Mouse (Mus musculus): ENCODE data around the gene Klhl29.

The Klhl29 gene

DNA sequence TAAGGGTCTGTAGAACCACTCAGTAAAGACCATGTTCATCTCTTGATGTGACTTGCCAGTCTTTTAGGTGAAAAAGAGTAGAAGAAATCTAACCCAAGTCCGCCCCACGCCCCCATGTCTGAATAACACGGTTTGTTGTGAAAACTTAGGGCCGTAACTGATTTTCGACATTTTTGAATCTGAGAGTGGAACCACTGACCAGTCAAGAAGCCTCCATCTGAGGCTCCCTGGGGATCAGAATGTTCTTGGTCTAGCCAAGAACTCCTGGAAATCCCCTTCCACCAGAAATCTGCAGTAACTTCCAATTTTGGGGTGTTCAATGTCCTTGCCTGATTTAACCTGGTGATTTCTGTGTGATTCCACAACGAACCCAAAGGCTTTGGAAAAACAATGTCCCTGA, 189.9 kb downstream of the Klhl29 start:
- DNase-seq (ENCODE audit: low spot score) = no peak

GRCm38 (mm10) chr12:5182586-5182985, 192.9 kb downstream of the Klhl29 start:
- no peak for DNase-seq (ENCODE audit: low spot score)

DNA sequence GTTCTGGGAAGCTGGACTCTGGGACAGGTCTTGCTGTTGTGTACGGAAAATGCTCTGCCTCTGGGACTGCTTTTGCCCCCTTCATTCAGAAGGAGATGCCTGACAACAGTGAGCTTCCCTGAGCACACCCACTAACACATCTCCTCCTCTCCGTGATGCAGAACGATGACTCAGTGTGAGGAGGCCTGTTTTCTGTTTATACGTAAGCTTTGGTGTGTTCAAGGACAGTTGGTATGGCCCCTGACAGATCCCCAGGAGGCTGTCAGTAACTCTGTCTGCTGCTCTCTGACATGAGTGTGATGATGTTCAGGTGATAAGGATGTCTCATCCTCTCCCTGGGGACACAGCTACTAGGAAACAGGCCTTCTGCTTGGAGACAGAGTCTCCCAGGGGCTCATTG, 193.3 kb downstream of the Klhl29 start:
- no peak for DNase-seq (ENCODE audit: low spot score)

DNA sequence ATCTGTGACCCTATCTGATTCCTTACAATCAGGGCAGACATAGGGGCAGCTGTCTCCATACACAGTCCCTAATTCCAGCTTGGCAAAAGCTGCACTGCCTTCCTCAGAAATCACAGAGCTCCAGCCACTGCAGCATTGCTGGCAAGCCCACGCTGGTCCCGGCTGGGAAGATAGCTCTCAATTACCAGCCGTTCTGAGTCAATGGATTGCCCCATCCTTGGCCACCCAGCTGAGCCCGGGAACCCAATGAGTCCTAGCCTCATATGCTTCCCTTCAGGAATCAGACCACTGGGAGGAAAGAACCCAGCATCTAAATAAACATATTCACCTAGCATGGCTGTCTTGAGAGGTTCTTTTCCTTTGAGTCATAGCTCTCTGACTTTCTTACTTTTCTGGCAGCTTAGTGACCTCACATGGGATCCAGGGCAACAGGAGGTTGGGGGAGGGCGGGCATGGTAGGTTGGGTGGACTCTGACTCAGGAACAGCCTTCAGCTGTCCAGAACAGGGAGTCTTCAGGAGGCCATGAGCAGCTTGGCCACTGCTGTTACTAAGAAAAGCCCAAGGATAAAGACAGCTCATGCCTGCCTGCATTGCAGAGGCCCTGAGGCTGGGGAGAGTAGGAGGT, 198.7 kb downstream of the Klhl29 start:
- DNase-seq (ENCODE audit: low spot score) = no peak

DNA sequence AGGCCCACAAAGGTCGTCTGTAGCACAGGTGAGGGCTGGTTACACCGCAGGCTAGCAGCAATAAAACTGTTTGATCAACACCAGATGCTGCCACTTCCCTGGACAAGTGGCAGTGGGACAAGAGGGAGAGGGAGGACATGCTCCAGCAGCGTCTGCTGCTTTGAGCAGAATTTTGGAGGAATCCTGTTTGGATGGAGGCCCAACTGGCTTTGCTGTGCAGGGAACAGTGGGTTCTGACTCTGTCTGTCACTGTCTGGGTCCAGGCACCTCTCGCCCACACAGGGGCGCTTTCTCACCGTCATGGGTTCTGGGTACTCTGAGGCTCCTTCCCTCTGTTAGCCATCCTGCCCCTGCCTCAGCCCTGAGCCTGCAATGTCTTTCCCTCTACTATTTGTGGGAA, 209.3 kb downstream of the Klhl29 start:
- DNase-seq (ENCODE audit: low spot score) = no peak

- no peak for DNase-seq (ENCODE audit: low spot score)
Observed at GRCm38 (mm10) chr12:5165411-5165810, 210.1 kb downstream of the Klhl29 start.

GRCm38 (mm10) chr12:5162672-5163071, 212.8 kb downstream of the Klhl29 start:
- DNase-seq (ENCODE audit: low spot score) = no peak

- no peak for DNase-seq (ENCODE audit: low spot score)
Observed at GRCm38 (mm10) chr12:5161631-5162030, 213.9 kb downstream of the Klhl29 start.

- no peak for DNase-seq (ENCODE audit: low spot score)
Observed at GRCm38 (mm10) chr12:5157931-5158481, 217.5 kb downstream of the Klhl29 start.

DNA sequence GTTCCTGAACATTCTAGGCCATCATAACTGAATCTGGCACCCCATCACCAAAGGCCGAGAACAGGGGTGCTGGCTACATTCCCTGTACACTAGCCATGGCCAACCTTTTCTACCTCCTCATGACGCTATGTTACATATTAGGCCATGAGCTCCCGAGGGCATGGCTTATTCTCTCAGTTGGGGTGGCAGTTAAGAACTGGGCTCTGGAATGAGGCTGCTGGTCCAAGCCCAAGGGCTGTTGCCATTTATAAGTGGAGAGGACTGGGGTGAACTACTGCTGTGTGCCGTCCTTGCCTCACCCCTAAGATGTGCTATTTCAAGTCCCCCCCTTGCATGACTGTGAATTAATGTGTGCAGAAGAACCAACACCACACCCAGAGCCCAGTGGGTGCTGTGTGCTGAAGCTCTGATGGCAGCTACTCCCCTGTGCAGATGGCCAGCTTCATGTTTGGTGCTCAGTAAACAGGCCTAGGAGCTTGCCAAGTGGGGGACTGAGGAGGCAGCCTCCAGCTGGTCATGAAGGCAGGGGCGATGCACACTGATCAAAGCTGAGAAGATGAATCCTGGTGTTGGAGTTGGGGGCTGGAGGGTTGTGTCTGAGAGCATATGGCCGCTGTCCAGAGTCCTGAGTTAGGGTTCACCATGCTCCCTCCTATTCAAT, 218.3 kb downstream of the Klhl29 start:
- DNase-seq (ENCODE audit: low spot score) = no peak

DNA sequence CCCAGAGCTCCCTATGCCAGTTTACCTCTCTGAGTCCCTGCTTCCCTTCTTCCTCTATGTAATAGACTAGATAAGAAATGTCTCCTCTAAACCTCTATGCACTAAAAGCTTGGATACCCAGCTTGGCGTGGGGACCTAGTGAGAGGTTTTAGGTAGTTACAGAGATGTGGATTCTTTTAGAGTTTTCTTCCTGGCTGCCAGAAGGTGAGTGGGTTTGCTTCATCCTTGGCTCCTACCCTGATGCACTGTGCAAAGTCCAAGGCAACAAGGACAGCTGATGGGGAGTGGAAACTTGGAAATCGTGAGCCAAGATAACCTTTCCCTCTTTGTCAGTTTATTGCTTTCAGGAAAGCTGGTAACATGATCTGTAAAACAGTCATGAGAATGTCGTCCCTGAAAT, 220.3 kb downstream of the Klhl29 start:
- DNase-seq (ENCODE audit: low spot score) = no peak

GRCm38 (mm10) chr12:5151859-5152258, 223.6 kb downstream of the Klhl29 start:
- no peak for DNase-seq (ENCODE audit: low spot score)

- no peak for DNase-seq (ENCODE audit: low spot score)
Observed at GRCm38 (mm10) chr12:5147346-5148035, 228.0 kb downstream of the Klhl29 start.

GRCm38 (mm10) chr12:5143903-5144781, 231.3 kb downstream of the Klhl29 start:
- no peak for DNase-seq (ENCODE audit: low spot score)

DNA sequence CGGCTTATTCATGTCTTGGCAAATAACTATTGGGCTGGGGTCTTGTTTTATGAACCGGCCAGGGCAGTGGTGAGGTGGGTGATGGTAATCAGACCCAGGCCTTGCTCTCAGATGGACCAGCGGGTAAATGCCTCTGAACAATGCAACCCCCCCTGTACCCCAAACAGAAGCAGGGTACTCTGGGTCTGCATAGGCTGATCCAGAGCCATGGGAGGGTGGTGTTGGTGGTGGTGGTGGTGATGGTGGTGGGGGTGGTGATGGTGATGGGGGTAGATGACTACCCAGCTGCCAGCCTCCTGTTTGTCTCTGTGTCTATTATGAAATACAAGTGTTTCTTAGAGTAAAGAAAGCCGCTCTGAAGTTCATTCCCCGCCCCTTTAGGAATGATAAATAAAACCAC, 232.3 kb downstream of the Klhl29 start:
- no peak for DNase-seq (ENCODE audit: low spot score)

GRCm38 (mm10) chr12:5142776-5143175, 232.7 kb downstream of the Klhl29 start:
- DNase-seq (ENCODE audit: low spot score) = peak; percentile 32

GRCm38 (mm10) chr12:5141040-5141439, 234.4 kb downstream of the Klhl29 start:
- DNase-seq (ENCODE audit: low spot score) = no peak

- no peak for DNase-seq (ENCODE audit: low spot score)
Observed at GRCm38 (mm10) chr12:5139302-5139701, 236.2 kb downstream of the Klhl29 start.

DNA sequence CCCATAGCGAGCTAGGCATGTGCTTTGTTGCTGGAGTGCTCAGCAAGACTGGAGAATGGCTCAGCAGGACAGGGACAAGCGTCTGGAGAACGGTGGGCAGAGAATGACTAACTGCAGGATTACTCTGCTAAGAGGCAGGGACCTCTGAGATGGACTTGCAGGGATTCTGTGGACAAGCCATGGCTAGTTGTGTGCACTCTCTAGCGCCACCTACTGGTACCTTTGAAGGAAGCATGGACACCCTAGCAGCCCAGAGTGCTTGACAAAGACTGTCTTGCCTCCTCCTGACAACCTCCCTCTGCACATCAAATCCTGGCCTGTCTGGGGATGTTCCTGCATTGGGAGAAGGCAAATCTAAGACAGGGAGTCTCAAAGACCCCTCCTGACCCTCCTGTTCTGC, 239.2 kb downstream of the Klhl29 start:
- peak; percentile 37 for DNase-seq (ENCODE audit: low spot score)

DNA sequence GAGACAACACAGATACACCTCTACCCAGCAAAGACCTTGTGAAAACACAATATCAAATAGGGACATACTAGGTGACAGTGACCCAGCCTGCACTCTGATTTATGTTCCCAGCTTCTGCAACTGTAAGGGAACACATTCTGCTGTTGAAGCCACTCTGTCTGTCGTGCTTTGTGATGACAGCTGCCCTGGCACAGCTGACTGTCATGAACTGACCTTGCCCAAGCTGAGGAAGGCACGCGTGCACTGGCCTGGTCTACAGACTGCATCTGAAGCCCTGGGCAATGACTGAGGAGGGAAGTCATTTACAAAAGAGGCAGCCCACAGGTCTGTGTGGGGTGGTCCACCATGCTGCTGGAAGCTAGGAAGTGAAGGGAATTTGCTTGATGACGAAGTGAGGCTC, 246.3 kb downstream of the Klhl29 start:
- DNase-seq (ENCODE audit: low spot score) = no peak

GRCm38 (mm10) chr12:5125907-5126306, 249.6 kb downstream of the Klhl29 start:
- DNase-seq (ENCODE audit: low spot score) = no peak

GRCm38 (mm10) chr12:5122972-5123371, 252.5 kb downstream of the Klhl29 start:
- DNase-seq (ENCODE audit: low spot score) = no peak
